Mouse (Mus musculus) CH12.LX (cell line): ENCODE results near the gene Shmt2. TPM values are rescaled to one million over a fixed set of nuclear protein-coding genes. Genes with fewer than 3 reads are reported as not detected.

ENCODE experiments used
- DNase-seq: peaks from one replicate; pipeline ENCODE4 v3.0.0-alpha.2; 2013; ENCODE audit errors: extremely low read depth
- H3K27ac ChIP-seq: 2 replicates; pipeline ENCODE4 v1.5.1; 2012; ENCODE audit warnings: low read depth, mild to moderate bottlenecking, control low read depth, moderate library complexity; ENCODE audit not compliant: insufficient read depth
- H3K27me3 ChIP-seq: replicated peaks from 2 replicates; pipeline ENCODE3; 2012; ENCODE audit warnings: inconsistent platforms
- H3K36me3 ChIP-seq, 2 experiments: replicated peaks in 1 of 2; 2 replicates each; pipeline versions ENCODE3 to v1.6.1; 2012; ENCODE audit warnings: inconsistent platforms in 1 of 2, low read length in 1 of 2, mild to moderate bottlenecking in 1 of 2, mixed read lengths in 1 of 2, moderate library complexity in 1 of 2; ENCODE audit not compliant: control insufficient read depth in 1 of 2, insufficient read depth in 1 of 2
- H3K4me1 ChIP-seq, 2 experiments: 2 replicates each; pipeline ENCODE4 v1.6.1; 2012; ENCODE audit warnings: inconsistent platforms in 1 of 2, moderate library complexity in 1 of 2; ENCODE audit not compliant: insufficient read depth in 2 of 2, control insufficient read depth in 1 of 2
- H3K4me2 ChIP-seq: 2 replicates; pipeline ENCODE4 v1.6.1; 2012; ENCODE audit warnings: low read depth, mild to moderate bottlenecking, control low read depth; ENCODE audit not compliant: poor library complexity, insufficient read depth, severe bottlenecking
- H3K4me3 ChIP-seq, 3 experiments: fragments of 150-350 bp in 1 of 3; sonication (generic) in 1 of 3; replicated peaks in 1 of 3; 2 replicates each; pipeline versions ENCODE3 to v1.5.1; 2011 to 2012; ENCODE audit warnings: low read depth in 2 of 3, low read length in 2 of 3, mild to moderate bottlenecking in 2 of 3, moderate library complexity in 2 of 3, control low read depth in 1 of 3, improper control_type of control experiment in 1 of 3, inconsistent platforms in 1 of 3, mixed read lengths in 1 of 3; ENCODE audit not compliant: poor library complexity in 1 of 3
- H3K79me2 ChIP-seq: replicated peaks from 2 replicates; pipeline ENCODE4 v1.6.1; 2012; ENCODE audit warnings: mild to moderate bottlenecking, moderate library complexity; ENCODE audit not compliant: control insufficient read depth, poor library complexity, insufficient read depth, severe bottlenecking; ENCODE audit errors: extremely low read depth
- H3K9ac ChIP-seq: 2 replicates; pipeline ENCODE4 v1.6.1; 2012; ENCODE audit warnings: low read depth, mild to moderate bottlenecking, control low read depth, moderate library complexity; ENCODE audit not compliant: insufficient read depth
- H3K9me3 ChIP-seq: replicated peaks from 2 replicates; pipeline ENCODE3; 2012; ENCODE audit warnings: low read length, inconsistent platforms, mixed read lengths
- BHLHE40 ChIP-seq: IDR thresholded peaks from 2 replicates; pipeline ENCODE4 v1.6.1; 2011; ENCODE audit warnings: mild to moderate bottlenecking, low read depth, low read length, improper control_type of control experiment
- CTCF ChIP-seq, 2 experiments: IDR thresholded peaks in 1 of 2; conservative IDR thresholded peaks in 1 of 2; 2 replicates each; pipeline ENCODE4 v1.5.1; 2011 to 2012; ENCODE audit warnings: low read depth in 2 of 2, low read length in 2 of 2, improper control_type of control experiment in 1 of 2, inconsistent platforms in 1 of 2, mild to moderate bottlenecking in 1 of 2, moderate library complexity in 1 of 2
- EP300 ChIP-seq: IDR thresholded peaks from 2 replicates; pipeline ENCODE4 v1.6.1; 2011; ENCODE audit warnings: low read length, improper control_type of control experiment
- ETS1 ChIP-seq: conservative IDR thresholded peaks from 2 replicates; pipeline ENCODE4 v1.6.1; 2012; ENCODE audit warnings: low read depth, mild to moderate bottlenecking, inconsistent platforms, low read length, improper control_type of control experiment, moderate library complexity
- HCFC1 ChIP-seq: IDR thresholded peaks from 2 replicates; pipeline ENCODE4 v1.6.1; 2012; ENCODE audit warnings: low read depth, mild to moderate bottlenecking, inconsistent platforms, low read length, improper control_type of control experiment
- JUN ChIP-seq: IDR thresholded peaks from 2 replicates; pipeline ENCODE4 v1.6.1; 2011; ENCODE audit warnings: low read depth, mild to moderate bottlenecking, low read length, improper control_type of control experiment, moderate library complexity; ENCODE audit not compliant: insufficient read depth
- JUND ChIP-seq: conservative IDR thresholded peaks from 2 replicates; pipeline ENCODE4 v1.6.1; 2011; ENCODE audit warnings: low read depth, low read length, improper control_type of control experiment
- KAT2A ChIP-seq: IDR thresholded peaks from 2 replicates; pipeline ENCODE4 v1.6.1; 2012; ENCODE audit warnings: low read length, improper control_type of control experiment, inconsistent platforms; ENCODE audit not compliant: insufficient replicate concordance
- MAFK ChIP-seq: IDR thresholded peaks from 2 replicates; pipeline ENCODE4 v1.6.1; 2011; ENCODE audit warnings: low read length, improper control_type of control experiment; ENCODE audit not compliant: insufficient replicate concordance
- MAX ChIP-seq: IDR thresholded peaks from 2 replicates; pipeline ENCODE4 v1.6.1; 2011; ENCODE audit warnings: low read length, improper control_type of control experiment
- MAZ ChIP-seq: IDR thresholded peaks from 2 replicates; pipeline ENCODE4 v1.6.1; 2012; ENCODE audit warnings: low read depth, mild to moderate bottlenecking, inconsistent platforms, low read length, improper control_type of control experiment, moderate library complexity
- MEF2A ChIP-seq: IDR thresholded peaks from 2 replicates; pipeline ENCODE4 v1.6.1; 2014; ENCODE audit warnings: low read depth, mild to moderate bottlenecking, inconsistent platforms, low read length, improper control_type of control experiment, borderline replicate concordance
- MXI1 ChIP-seq: IDR thresholded peaks from 2 replicates; pipeline ENCODE4 v1.6.1; 2011; ENCODE audit warnings: mild to moderate bottlenecking, low read depth, low read length, improper control_type of control experiment
- MYC ChIP-seq: IDR thresholded peaks from 2 replicates; pipeline ENCODE4 v1.6.1; 2011; ENCODE audit warnings: low read depth, mild to moderate bottlenecking, improper control_type of control experiment, low read length
- NELFE ChIP-seq: IDR thresholded peaks from 2 replicates; pipeline ENCODE4 v1.6.1; 2011; ENCODE audit warnings: low read depth, low read length, improper control_type of control experiment
- NRF1 ChIP-seq: IDR thresholded peaks from 2 replicates; pipeline ENCODE4 v1.6.1; 2014; ENCODE audit warnings: low read depth, mild to moderate bottlenecking, inconsistent platforms, low read length, improper control_type of control experiment, moderate library complexity
- POLR2AphosphoS2 ChIP-seq: IDR thresholded peaks from 2 replicates; pipeline ENCODE4 v1.6.1; 2011; ENCODE audit warnings: low read depth, low read length, improper control_type of control experiment
- SIN3A ChIP-seq: IDR thresholded peaks from 2 replicates; pipeline ENCODE4 v1.6.1; 2012; ENCODE audit warnings: low read length, improper control_type of control experiment, inconsistent platforms
- SMC3 ChIP-seq: IDR thresholded peaks from 2 replicates; pipeline ENCODE4 v1.6.1; 2011; ENCODE audit warnings: low read depth, low read length, improper control_type of control experiment
- TBP ChIP-seq: conservative IDR thresholded peaks from 2 replicates; pipeline ENCODE4 v1.6.1; 2011; ENCODE audit warnings: low read depth, low read length, improper control_type of control experiment
- TCF12 ChIP-seq: IDR thresholded peaks from 2 replicates; pipeline ENCODE4 v1.6.1; 2014; ENCODE audit warnings: low read depth, mild to moderate bottlenecking, inconsistent platforms, low read length, improper control_type of control experiment
- ZC3H11A ChIP-seq: IDR thresholded peaks from 2 replicates; pipeline ENCODE4 v1.6.1; 2012; ENCODE audit warnings: low read depth, mild to moderate bottlenecking, inconsistent platforms, low read length, improper control_type of control experiment
- ZKSCAN1 ChIP-seq: IDR thresholded peaks from 2 replicates; pipeline ENCODE4 v1.6.1; 2012; ENCODE audit warnings: low read depth, inconsistent platforms, low read length, improper control_type of control experiment, borderline replicate concordance
- ZMIZ1 ChIP-seq: IDR thresholded peaks from 2 replicates; pipeline ENCODE4 v1.6.1; 2012; ENCODE audit warnings: low read depth, mild to moderate bottlenecking, inconsistent platforms, low read length, improper control_type of control experiment
- dilution Hi-C: fragments of 300-500 bp; cut with MboI; formaldehyde crosslinking; loops from 2 replicates; pipeline ENCODE4 v1.14.3; 2020; ENCODE audit warnings: low sequenced_read_pairs; ENCODE audit not compliant: extremely low pct_unique_long_range_greater_than_20kb, extremely low pct_ligation_motif_present
- in situ Hi-C: fragments of 300-500 bp; cut with MboI; formaldehyde crosslinking; loops from 3 replicates; pipeline ENCODE4 v1.14.3; 2019; ENCODE audit warnings: low sequenced_read_pairs, low pct_ligation_motif_present, low pct_unique_long_range_greater_than_20kb, mixed read lengths
- polyA plus RNA-seq: library from polyadenylated mRNA; unstranded; fragments of >175 nt; gene quantifications from 2 replicates; pipeline ENCODE4 v1.2.1, GENCODE M21; 2012; ENCODE audit warnings: low read depth; ENCODE audit not compliant: insufficient read length
- total RNA-seq, 2 experiments: library from RNA; depleted of rRNA; stranded (reverse); fragments of 300-350 nt in 1 of 2; fragments of >200 nt in 1 of 2; gene quantifications; 2 replicates each; pipeline ENCODE4 v1.2.3; 2012 to 2014

Shmt2 gene
- total and polyA plus RNA-seq, 3 experiments = 267 to 353 (median 317) TPM

DNA sequence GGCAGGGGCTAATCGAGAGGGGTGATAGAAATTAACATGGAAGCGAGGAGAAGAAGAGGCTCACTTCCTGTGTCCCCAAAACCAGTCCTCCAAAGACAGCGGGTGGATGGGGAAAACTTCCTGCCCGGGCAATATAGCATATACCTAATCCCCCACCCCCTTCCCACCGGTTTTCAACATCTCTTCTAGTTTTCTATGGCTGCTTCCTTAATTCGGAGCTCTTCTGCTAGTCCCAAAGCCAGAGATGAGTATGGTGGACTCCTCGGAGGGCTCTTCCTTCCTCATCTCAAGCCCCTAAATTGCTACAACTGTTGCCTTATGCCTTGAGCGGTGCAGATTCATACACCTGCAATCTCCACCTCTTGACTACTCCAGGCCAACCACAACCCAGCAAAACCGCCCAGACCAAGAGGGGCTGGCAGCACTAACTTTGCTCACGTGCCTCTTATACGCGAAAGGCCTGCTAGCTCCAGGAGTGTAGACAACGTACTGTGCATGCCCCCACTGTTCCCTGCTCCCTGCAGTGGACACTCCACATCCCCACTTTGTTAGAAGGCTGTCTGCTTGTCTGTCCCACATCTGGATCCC, 8.0 kb downstream of the Shmt2 start:
- no peak overlapping the region for H3K9ac ChIP-seq
- dilution Hi-C loops = no loop called here
- TF ChIP-seq BHLHE40 (peak; percentile 63), MXI1 (no peak)
- TF ChIP-seq, all 38 proteins: peak for 1
- Histone ChIP-seq H3K4me3 (no peak overlapping the region), H3K36me3 (peaks cover 27 to 39% of the 10 kb centered on the region in 2 experiments), H3K4me2 (peak overlapping the region; percentile 79; the same call in 1 of the 2 replicates), H3K79me2 (peaks cover 3% of the 10 kb centered on the region), H3K4me1 (peaks cover 32 to 78% of the 10 kb centered on the region in 2 experiments), H3K27ac (no peak overlapping the region), H3K27me3 (peaks cover 17% of the 10 kb centered on the region), H3K9me3 (no peaks in the 10 kb centered on the region)
- in situ Hi-C loops = no loop called here
- no peak for DNase-seq

DNA sequence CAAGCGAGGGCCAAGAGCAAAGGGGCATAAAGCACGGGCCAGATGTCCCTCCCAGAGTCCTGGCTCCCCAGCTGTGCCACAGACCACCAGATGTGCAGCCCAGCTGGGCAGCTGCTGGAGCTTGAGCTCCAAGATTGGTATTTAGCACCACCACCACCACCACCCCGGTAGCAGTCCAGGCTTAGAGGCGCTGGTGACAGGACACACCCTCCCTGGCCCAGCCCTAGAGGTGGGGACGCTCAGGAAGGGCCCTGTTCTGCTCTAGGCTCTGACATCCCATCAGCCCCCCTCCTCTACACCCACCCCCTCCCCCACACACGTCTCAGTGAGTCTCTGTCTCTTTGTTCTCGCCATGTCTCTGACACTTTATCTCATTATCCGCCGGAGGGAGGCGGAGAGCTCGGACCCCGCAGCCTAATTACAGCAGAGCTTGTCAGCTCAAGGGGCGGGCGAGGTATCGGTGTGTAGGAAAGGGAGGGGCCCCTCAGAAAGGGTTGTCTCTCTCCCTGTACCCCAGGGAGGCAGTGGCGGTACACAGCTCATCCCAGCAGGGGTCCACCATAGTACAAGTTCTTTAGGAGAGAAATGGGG, 8.6 kb downstream of the Shmt2 start:
- peak overlapping the region; percentile 55 for H3K9ac ChIP-seq
- H3K4me1 ChIP-seq = peaks cover 32 to 75% of the 10 kb centered on the region in 2 experiments
- peak; percentile 35 for DNase-seq
- H3K4me3 ChIP-seq = peak overlapping the region in 2 of 3 experiments; percentile 4 to 59
- H3K36me3 ChIP-seq = peaks cover 21 to 33% of the 10 kb centered on the region in 2 experiments
- peak overlapping the region; percentile 79 for H3K4me2 ChIP-seq
- H3K27me3 ChIP-seq = peaks cover 17% of the 10 kb centered on the region
- H3K79me2 ChIP-seq = no peaks in the 10 kb centered on the region
- no peak for TF ChIP-seq SIN3A
- peak; percentile 45; the same call in 1 of the 2 replicates for TF ChIP-seq TCF12
- in situ Hi-C loops = no loop called here
- no peaks in the 10 kb centered on the region for H3K9me3 ChIP-seq
- no peak overlapping the region for H3K27ac ChIP-seq
- dilution Hi-C loops = no loop called here

DNA sequence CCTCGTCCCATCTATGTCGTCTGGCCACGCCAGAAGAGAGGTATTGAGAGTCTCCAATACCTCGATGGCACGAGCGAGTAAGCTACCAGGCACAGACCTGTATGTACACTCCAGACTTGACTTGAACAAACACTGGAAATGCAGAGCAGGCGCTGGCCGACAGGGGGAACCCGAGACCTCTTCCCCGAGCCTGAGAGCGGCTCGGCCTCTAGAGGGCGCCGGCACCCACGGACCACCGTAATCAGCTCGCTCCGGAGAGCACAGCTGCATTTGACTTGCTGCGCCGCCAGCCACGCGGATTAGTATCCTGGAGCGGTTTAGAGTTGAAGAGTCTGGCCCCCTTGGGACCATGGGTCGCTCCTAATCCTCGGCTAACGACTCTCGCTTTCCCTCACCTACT, 9.4 kb downstream of the Shmt2 start:
- H3K4me3 ChIP-seq = peak overlapping the region; percentile 55 to 67 (median 59)
- peaks cover 17% of the 10 kb centered on the region for H3K27me3 ChIP-seq
- in situ Hi-C loops = no loop called here
- peak overlapping the region; percentile 86 for H3K4me2 ChIP-seq
- H3K36me3 ChIP-seq = peaks cover 13 to 25% of the 10 kb centered on the region in 2 experiments
- peak overlapping the region; percentile 86 for H3K9ac ChIP-seq
- H3K27ac ChIP-seq = peak overlapping the region; percentile 88
- H3K9me3 ChIP-seq = no peaks in the 10 kb centered on the region
- no peaks in the 10 kb centered on the region for H3K79me2 ChIP-seq
- peak; percentile 90 for DNase-seq
- peaks cover 30 to 73% of the 10 kb centered on the region in 2 experiments for H3K4me1 ChIP-seq
- dilution Hi-C loops = no loop called here
- TF ChIP-seq ZC3H11A = no peak; the same call in 1 of the 2 replicates
- peak; percentile 97 for TF ChIP-seq NELFE
- TF ChIP-seq ETS1 = no peak; the same call in 1 of the 2 replicates
- peak; percentile 84 for TF ChIP-seq MEF2A
- 0 out of 2 replicates have a peak, but pooled peaks have one; percentile 35 for TF ChIP-seq ZMIZ1
- peak; percentile 68 for TF ChIP-seq MAX
- TF ChIP-seq TBP = 0 out of 2 replicates have a peak, but pooled peaks have one; percentile 15
- no peak for TF ChIP-seq ZKSCAN1
- no peak for TF ChIP-seq POLR2AphosphoS2
- TF ChIP-seq HCFC1 = peak; percentile 50; the same call in 1 of the 2 replicates
- no peak for TF ChIP-seq MAZ
- peak; percentile 68; the same call in 1 of the 2 replicates for TF ChIP-seq MYC
- TF ChIP-seq MAFK = no peak
- peak; percentile 78 for TF ChIP-seq SMC3
- TF ChIP-seq CTCF (conservative IDR thresholded peaks at IDR 0.05 in 1 of 2, IDR thresholded peaks at IDR 0.05 in 1 of 2; ENCODE audit: low read depth in 2 of 2, low read length in 2 of 2) = peak; percentile 87 to 100; a peak in 3 of 4 replicates
- TF ChIP-seq NRF1 = peak; percentile 60
- no peak for TF ChIP-seq JUND
- TF ChIP-seq KAT2A = no peak
- no peak; the same call in none of the 2 replicates for TF ChIP-seq EP300
- TF ChIP-seq JUN = no peak
